Mouse (Mus musculus) stomach, embryonic 15.5 days (tissue): ENCODE measurements around the gene Ndufs3. TPM values are rescaled to one million over a fixed set of nuclear protein-coding genes. Genes with fewer than 3 reads are reported as not detected.

Experiments
- ATAC-seq: fragments of 200-750 bp; cut with Nextera tagmentation; 2 replicates; pipeline ENCODE4 v1.8.0; 2017; ENCODE audit warnings: low read depth, moderate number of reproducible peaks, moderate TSS enrichment; ENCODE audit not compliant: insufficient read depth, low FRiP score
- H3K27ac ChIP-seq: fragments of 300-500 bp; sonication (generic); 2 replicates; pipeline ENCODE4 v1.5.1; 2015; ENCODE audit warnings: mild to moderate bottlenecking, inconsistent platforms
- H3K27me3 ChIP-seq: fragments of 300-500 bp; sonication (generic); replicated peaks from 2 replicates; pipeline ENCODE4 v1.6.1; 2015; ENCODE audit warnings: inconsistent platforms
- H3K36me3 ChIP-seq: fragments of 300-500 bp; sonication (generic); 2 replicates; pipeline ENCODE4 v1.6.1; 2015; ENCODE audit warnings: inconsistent platforms
- H3K4me1 ChIP-seq: fragments of 300-500 bp; sonication (generic); 2 replicates; pipeline ENCODE4 v1.6.1; 2015; ENCODE audit warnings: inconsistent platforms
- H3K4me2 ChIP-seq: fragments of 300-500 bp; sonication (generic); 2 replicates; pipeline ENCODE4 v1.6.1; 2015; ENCODE audit warnings: mild to moderate bottlenecking, inconsistent platforms
- H3K4me3 ChIP-seq: fragments of 300-500 bp; sonication (generic); replicated peaks from 2 replicates; pipeline ENCODE4 v1.5.1; 2015; ENCODE audit warnings: inconsistent platforms
- H3K9ac ChIP-seq: fragments of 300-500 bp; sonication (generic); 2 replicates; pipeline ENCODE4 v1.6.1; 2015; ENCODE audit warnings: inconsistent platforms
- H3K9me3 ChIP-seq: fragments of 300-500 bp; sonication (generic); 2 replicates; pipeline ENCODE4 v1.6.1; 2016; ENCODE audit warnings: inconsistent platforms
- WGBS: fragments of 180-500 bp; shearing (Covaris S2); methylation state at CpG from one replicate; pipeline ENCODE4 v1.1.7; 2015; 5-methylcytosine and 5-hydroxymethylcytosine counted together
- polyA plus RNA-seq: library from polyadenylated mRNA; unstranded; fragments of >200 nt; fragmentation: Nextera tagmentation; extraction: Ambion mirVana; gene quantifications from 2 replicates; pipeline ENCODE4 v1.2.1, GENCODE M21; 2015

Ndufs3 gene
- polyA plus RNA-seq, 1 experiment from 2014 or later = 211 TPM

- Histone ChIP-seq H3K9me3 (no peaks in the 10 kb centered on the region), H3K4me2 (peak within 1 kb of the TSS; percentile 74), H3K4me3 (peak within 1 kb of the TSS; percentile 92), H3K36me3 (0 out of 2 replicates have a peak, but pooled peaks cover 15% of the 10 kb centered on the region), H3K4me1 (0 out of 2 replicates have a peak, but pooled peaks cover 6% of the 10 kb centered on the region), H3K27me3 (no peaks in the 10 kb centered on the region), H3K9ac (peak within 1 kb of the TSS; percentile 78), H3K27ac (peak within 1 kb of the TSS; percentile 82)
- WGBS = under 1% methylated on average over 67 of the region's 67 CpGs
- peak; percentile 96 for ATAC-seq
Observed at GRCm38 (mm10) chr2:90846955-90847680, 57.5 kb downstream of the Ndufs3 start, which contains the start of gene Mtch2. TSS of gene Mtch2 (plus strand) at chr2:90847155.

- Histone ChIP-seq H3K9ac (peak overlapping the region; percentile 50), H3K27ac (peak overlapping the region; percentile 57; the same call in 1 of the 2 replicates), H3K27me3 (no peaks in the 10 kb centered on the region), H3K4me2 (peak overlapping the region; percentile 74), H3K4me1 (0 out of 2 replicates have a peak, but pooled peaks cover 6% of the 10 kb centered on the region), H3K4me3 (peak overlapping the region; percentile 92), H3K36me3 (0 out of 2 replicates have a peak, but pooled peaks cover 13% of the 10 kb centered on the region), H3K9me3 (no peaks in the 10 kb centered on the region)
- 2% methylated on average over 8 of the region's 8 CpGs for WGBS
- ATAC-seq = no peak; the same call in 1 of the 2 replicates
Observed at GRCm38 (mm10) chr2:90846597-90846954, 58.1 kb downstream of the Ndufs3 start.

DNA sequence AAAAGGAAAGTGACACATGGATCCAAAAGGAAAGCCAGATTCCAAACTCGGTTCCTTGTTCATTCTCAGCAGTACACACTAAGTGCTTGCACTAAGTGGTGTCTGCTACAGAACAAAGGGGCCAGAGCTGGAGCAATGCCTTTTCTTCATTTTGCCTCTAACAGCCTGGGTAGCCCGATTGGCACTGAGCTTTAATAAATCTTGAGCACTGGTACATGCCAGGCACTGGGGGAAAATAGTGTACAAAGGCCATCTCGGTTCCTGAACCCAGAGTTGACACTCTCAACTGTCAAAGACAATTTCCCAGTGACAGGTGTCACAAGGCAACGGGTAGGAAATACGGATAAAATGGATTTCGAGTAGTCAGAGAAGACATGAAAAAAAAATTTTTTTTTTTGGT, 58.5 kb downstream of the Ndufs3 start:
- peak overlapping the region; percentile 50 for H3K9ac ChIP-seq
- H3K27ac ChIP-seq = peak overlapping the region; percentile 57; the same call in 1 of the 2 replicates
- H3K36me3 ChIP-seq = 0 out of 2 replicates have a peak, but pooled peaks cover 10% of the 10 kb centered on the region
- ATAC-seq = no peak
- 0 out of 2 replicates have a peak, but pooled peaks cover 6% of the 10 kb centered on the region for H3K4me1 ChIP-seq
- H3K4me2 ChIP-seq = peak overlapping the region; percentile 74
- 42% methylated on average over 6 of the region's 6 CpGs for whole genome bisulfite sequencing
- peak overlapping the region; percentile 92 for H3K4me3 ChIP-seq
- no peaks in the 10 kb centered on the region for H3K27me3 ChIP-seq
- no peaks in the 10 kb centered on the region for H3K9me3 ChIP-seq

DNA sequence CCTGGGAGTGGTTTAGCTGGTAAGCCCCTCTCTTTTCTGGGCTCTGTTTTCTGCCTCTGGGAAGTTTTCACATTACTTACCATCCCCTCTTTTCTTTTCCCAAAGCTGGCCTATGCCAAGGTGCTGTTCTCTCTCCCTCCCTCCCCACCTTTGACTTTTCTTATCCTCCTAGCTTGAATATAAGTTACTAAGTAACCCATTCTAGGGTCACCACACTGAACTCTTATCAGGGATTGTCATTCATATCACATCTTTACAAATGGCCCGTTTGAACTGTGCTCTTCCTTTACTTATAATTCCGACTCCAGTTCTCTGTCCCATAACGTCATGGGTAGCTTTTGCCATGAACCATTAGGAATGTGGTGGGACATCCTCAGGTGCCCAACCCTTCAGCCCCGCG, 59.4 kb downstream of the Ndufs3 start:
- 53% methylated on average over 5 of the region's 5 CpGs for WGBS
- ATAC-seq = no peak
- Histone ChIP-seq H3K27ac (no peak overlapping the region), H3K4me1 (0 out of 2 replicates have a peak, but pooled peaks cover 6% of the 10 kb centered on the region), H3K9me3 (no peaks in the 10 kb centered on the region), H3K9ac (no peak overlapping the region), H3K4me2 (no peak overlapping the region), H3K27me3 (no peaks in the 10 kb centered on the region), H3K36me3 (0 out of 2 replicates have a peak, but pooled peaks cover 2% of the 10 kb centered on the region), H3K4me3 (no peak overlapping the region)

Other genes with a start within 250 kb of the Ndufs3 start
- gene Nup160, start 227.6 kb downstream of the Ndufs3 start, polyA plus RNA-seq = 40.4 and 42.7 TPM in 2 replicates
- 79.8 and 87.5 TPM in 2 replicates for gene Fnbp4, start 159.5 kb downstream of the Ndufs3 start, polyA plus RNA-seq
- gene Agbl2, start 122.1 kb downstream of the Ndufs3 start, polyA plus RNA-seq = 0.55 and 0.62 TPM in 2 replicates
- gene Mtch2, start 57.7 kb downstream of the Ndufs3 start, polyA plus RNA-seq = 232 and 237 TPM in 2 replicates
- 10.3 and 13.5 TPM in 2 replicates for gene C1qtnf4, start 19.0 kb downstream of the Ndufs3 start, polyA plus RNA-seq
- 27.4 and 29.3 TPM in 2 replicates for gene Kbtbd4, start 87 bp downstream of the Ndufs3 start, polyA plus RNA-seq
- gene Celf1, start 35.6 kb upstream of the Ndufs3 start, polyA plus RNA-seq = 77.6 and 83.4 TPM in 2 replicates
- gene Rapsn, start 130.8 kb upstream of the Ndufs3 start, polyA plus RNA-seq = 2.0 and 4.5 TPM in 2 replicates
- 225 and 243 TPM in 2 replicates for gene Psmc3, start 149.2 kb upstream of the Ndufs3 start, polyA plus RNA-seq
- 42.8 and 45.5 TPM in 2 replicates for gene Slc39a13, start 165.6 kb upstream of the Ndufs3 start, polyA plus RNA-seq
- gene Spi1, start 177.6 kb upstream of the Ndufs3 start, polyA plus RNA-seq = 9.5 and 13.5 TPM in 2 replicates
- gene Mybpc3, start 213.3 kb upstream of the Ndufs3 start, polyA plus RNA-seq = 0.50 and 0.67 TPM in 2 replicates